Mouse (Mus musculus): ENCODE data around the gene Ptpn21.

Gene Ptpn21

DNA sequence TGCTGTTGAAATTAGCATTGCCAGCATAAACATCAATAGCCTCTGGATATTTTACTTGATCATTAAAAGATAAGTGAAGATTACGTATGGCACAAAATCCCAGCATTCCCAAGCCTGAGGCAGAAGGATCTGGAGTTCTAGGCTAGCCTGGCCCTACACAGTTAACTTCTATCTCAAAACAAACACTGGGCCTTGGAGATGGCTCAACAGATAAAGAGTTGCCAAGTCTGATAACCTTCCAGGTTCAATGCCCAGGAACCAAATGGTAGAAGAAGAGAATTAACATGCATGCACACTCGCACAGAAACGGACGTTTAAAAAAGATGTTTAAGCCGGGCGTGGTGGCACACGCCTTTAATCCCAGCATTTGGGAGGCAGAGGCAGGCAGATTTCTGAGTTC is 13.0 kb downstream of the Ptpn21 start:
- in situ Hi-C loops (cut with MboI, MseI) = loop anchor here (5.0 kb wide), 1 partner anchor 37 kb away; no protein-coding TSS in a partner anchor

DNA sequence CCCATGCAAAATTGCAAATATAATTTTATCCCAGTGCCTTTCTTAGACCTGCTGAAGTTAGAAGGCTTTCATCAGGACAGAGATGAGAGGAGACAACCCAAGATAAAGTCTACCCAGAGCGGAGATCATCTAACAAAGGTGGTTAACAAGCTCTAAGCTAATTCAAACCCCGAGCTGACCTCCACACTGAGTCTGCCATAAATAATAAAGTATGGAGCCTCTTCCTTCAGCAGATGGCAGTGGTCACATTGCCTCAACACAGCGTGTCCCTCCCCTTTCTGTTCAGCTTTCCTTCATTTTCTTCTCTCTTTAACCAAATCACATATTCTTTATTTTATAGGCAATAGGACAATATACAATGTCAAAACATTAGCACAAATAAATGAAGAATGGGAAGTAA is 16.2 kb downstream of the Ptpn21 start:
- in situ Hi-C loops (cut with MboI, MseI) = loop anchor here (5.0 kb wide), 1 partner anchor 34 kb away; no protein-coding TSS in a partner anchor

DNA sequence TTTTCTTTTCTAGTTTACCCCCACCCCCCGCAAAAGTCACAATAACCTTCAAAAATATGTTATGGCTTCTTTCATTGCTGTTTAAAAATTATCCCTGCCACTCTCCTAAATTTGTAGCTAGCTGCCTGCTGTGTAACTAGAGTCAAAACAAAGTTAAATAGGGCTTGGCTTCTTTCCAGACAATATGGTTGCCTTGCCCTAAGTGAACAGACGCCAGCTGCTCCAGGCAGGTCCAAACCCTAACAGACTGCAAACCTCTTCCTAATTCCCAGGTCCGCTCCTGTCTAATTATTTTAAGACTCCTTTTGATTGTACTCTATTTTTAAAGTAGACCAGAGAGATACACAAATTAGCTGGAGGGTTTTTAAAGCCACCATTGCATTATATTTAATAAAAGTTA is 16.6 kb downstream of the Ptpn21 start:
- in situ Hi-C loops (cut with MboI, MseI) = loop anchor here (5.0 kb wide), 1 partner anchor 33 kb away; no protein-coding TSS in a partner anchor

DNA sequence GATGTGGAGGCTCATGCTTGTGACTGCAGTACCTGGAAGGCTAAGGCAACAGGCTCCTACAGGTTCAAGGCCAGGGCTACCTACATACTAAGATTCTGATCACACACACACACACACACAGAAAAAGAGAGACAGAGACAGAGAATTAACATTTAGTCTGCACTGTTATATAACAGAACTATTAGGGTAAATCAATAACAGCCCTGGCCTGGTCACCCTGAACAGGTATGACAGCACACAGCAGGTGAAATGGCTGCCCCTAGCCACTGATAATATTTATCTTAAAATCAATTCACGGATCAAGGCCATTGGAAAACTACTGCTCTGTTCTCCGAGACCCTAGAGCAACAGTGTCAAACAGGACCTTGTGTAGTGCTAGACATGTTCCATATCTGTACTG is 21.1 kb downstream of the Ptpn21 start:
- in situ Hi-C loops (cut with MboI, MseI) = no loop called here

DNA sequence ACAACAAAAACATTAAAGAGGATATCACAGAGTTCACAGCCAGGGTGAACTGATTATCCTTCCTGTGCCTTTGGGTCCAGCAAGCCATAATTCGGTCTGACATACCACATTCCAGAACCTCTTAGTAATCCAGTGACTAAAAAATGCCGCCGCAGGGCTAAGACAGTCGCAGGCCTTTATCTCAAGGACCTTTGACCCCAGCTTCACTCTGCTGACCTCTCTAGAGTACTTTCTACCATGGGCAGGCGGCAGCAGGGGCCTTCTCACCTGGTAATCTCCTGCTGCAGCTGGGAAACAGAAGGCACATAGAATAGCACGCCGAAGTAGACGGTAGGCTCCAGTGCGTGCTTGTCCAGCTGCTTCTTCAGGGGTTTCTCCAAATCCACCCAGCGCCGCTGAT is 22.4 kb downstream of the Ptpn21 start:
- in situ Hi-C loops (cut with MboI, MseI) = no loop called here

DNA sequence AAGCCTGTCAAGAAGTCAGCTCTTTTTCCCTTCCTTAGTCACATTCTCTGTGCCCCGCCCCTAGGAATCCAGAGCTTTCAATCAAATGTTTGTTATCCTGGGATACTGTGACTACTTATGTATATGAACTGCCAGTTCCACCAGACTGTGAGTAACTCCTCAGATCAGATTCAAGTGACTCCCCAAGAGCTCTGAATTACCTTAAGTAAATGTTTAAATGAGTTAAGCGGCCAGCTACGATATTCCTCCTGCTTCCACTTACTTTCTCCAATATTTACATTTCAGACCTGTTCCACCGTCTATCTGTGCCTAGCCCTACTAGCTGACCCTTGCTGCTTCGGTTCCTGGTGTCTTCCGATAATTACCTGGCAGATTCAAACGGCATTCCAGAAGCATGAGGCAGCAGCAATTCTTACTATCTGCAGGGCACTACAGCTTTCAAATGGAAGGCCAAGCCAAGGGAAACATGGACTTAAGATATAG is 23.5 kb downstream of the Ptpn21 start:
- in situ Hi-C loops (cut with MboI, MseI) = no loop called here

DNA sequence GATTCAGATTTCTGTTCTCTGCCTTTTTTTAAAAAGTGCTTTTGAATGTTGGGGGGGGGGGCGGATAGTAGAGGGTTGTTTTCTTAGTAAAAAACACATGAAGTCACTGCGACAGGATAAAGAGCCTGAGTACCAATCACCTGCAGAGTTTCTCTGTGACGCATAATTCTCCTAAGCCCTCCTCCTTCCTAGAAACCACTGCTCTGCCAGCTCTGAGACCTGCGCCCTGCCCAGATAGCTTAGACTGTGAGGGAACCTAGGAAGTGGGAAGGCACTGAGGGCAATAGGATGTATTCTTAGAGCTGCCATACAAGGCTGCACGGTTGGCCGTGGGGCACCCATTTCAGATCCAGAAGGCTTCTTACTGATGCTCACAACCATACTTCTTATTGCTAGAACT is 24.4 kb downstream of the Ptpn21 start:
- in situ Hi-C loops (cut with MboI, MseI) = no loop called here

DNA sequence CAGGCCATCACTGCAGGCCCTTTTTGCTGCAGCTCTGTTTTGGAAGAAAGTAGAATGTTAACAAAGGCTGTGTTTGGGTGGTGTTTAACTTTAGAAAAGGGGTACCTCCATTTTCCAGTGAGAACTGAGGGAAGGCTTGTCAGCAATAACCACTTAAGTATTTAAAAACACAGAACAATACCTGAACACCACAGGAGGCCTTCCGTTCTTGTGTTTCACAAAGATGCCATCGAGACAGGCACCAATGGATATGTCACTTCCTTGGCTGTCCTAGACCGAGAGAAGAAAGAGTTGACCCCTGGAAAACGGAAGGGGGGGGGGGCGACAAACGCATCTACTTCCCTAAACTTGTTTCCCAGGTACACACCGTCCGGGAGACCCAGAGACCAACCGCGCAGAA is 33.2 kb downstream of the Ptpn21 start:
- in situ Hi-C loops (cut with MboI, MseI) = no loop called here

DNA sequence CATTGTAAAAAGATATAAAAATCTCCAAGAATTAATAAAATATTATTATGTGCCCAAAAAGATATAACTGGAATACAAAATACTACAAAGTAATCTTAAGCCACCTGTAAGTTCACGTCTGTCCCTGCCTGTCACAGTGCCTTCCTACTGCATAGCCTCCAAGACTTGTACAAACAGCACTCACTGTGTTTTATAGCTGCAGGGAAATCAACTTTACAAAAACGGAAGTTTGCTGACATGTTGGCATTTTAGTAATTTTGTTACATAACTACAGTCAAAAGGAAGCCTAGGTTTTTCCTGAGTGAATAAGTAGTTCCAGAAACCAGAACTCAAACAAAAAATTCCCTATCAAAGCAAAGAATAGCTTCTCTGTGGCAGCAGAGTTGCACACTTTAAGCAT is 33.7 kb downstream of the Ptpn21 start:
- in situ Hi-C loops (cut with MboI, MseI) = no loop called here

DNA sequence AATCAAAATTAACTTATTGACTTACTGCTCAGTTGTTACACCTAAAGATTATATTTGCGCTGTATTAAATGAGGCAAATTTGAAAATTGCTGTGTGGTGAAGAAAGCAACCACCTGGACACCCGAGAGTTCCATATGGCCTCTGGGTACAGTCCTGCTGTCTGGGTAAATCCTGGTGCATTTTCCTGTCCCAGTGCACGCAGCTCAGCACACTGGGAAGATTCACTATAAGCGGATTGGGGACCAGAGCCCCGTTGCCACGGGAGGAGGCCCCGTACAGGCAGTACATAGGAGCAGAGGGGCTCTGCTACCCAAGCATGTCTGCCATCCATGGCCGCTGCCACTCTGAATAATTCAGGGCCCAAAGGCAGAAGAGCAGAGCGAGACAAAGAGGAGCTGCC is 35.6 kb downstream of the Ptpn21 start:
- in situ Hi-C loops (cut with MboI, MseI) = no loop called here

DNA sequence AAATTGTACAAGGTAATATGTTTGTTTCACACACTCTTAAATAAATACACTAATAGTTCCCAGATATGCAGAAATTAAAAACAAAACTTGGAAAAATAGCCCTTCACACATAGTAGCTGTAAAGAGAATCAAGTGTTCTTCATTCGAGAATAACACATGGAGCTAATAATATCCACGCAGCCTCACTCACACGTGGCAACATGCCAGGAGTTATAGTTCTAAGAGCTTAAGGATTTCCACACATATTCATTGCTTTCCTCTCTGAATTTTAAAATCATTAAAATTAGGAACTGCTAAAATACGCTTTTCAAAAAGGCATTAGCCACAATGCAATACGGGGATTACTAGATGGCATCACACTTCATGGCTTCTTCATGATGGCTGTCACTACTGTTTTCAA is 40.0 kb downstream of the Ptpn21 start:
- in situ Hi-C loops (cut with MboI, MseI) = loop anchor here (25.0 kb wide), 1 partner anchor 985 kb away; no protein-coding TSS in a partner anchor

DNA sequence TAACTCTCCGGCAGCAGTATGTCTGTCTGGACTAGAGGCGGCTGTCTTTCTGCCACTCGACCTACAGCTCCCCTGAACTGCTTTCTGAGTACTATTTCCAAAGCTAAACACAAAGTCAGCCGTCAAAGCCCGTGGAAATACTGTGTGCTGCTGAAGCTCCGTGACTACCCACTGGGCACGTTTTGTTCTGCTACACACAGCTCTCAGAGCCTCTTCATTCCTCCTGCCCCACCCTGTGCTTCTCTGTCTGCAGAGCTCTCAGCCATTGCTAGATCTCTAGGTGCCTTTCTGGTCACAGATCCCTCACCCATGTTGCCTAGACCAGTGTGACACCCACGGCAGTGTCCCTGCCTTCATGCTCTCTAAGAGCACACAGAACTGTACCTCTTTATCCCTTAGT is 47.0 kb downstream of the Ptpn21 start:
- in situ Hi-C loops (cut with MboI, MseI) = loop anchor here (25.0 kb wide), 1 partner anchor 978 kb away; no protein-coding TSS in a partner anchor

DNA sequence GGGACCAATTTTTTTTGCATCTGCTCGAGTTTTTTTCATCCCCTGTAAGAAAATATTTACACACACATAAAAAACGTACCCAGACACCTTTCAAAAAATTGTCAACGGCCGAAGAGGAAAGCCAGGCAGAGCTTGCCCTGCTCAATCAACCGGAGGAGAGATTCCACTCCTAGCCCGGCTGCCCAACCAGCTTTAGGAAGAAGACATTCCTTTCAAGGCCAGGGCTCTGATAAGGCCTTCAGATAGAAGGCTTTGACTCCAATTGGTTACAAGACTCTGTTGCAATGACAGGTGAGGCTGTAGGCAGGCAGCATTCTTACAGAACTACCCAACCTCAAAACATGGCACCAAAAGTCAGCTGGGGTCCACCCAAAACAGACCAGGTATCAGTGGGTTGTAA is 53.6 kb downstream of the Ptpn21 start:
- in situ Hi-C loops (cut with MboI, MseI) = loop anchor here (25.0 kb wide), 1 partner anchor 971 kb away; no protein-coding TSS in a partner anchor

DNA sequence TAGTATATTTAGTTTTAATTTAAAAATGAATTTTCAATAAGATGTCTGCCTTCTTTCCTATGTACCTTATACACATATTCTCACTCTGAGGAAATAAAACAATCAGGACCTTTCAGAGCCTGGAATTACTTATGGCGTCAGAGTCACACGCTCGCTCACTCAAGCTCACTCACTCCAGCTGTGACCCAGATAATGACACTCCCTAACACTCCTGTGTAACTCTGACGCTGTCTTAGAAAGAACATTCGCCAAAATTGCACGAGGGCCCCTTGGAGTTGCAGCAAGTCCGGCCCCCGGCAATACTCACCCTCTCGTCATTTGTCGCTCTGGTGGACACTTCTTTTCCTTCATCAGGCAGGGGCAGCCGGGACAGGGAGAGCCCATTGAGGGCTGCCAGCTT is 54.0 kb downstream of the Ptpn21 start:
- in situ Hi-C loops (cut with MboI, MseI) = loop anchor here (25.0 kb wide), 1 partner anchor 971 kb away; no protein-coding TSS in a partner anchor

DNA sequence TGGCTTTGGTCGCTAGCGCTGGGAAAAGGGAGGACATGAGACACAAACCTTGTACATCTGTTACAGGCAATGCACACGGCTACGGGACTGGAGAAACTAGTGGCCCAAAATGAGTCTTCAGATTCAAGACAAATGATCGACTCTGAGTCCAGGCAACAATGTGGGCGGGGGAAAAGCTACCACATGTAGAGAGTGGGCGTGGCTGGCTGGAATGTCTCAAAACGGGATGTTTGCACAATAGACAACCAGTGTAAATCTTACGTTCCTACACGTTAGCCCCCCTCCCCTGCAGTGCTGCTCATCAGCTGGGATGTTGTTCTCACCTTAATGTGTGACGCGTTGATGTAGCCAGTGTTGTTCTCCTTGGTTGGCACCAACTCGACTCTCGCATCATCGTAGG is 55.0 kb downstream of the Ptpn21 start:
- in situ Hi-C loops (cut with MboI, MseI) = loop anchor here (25.0 kb wide), 1 partner anchor 970 kb away; no protein-coding TSS in a partner anchor

DNA sequence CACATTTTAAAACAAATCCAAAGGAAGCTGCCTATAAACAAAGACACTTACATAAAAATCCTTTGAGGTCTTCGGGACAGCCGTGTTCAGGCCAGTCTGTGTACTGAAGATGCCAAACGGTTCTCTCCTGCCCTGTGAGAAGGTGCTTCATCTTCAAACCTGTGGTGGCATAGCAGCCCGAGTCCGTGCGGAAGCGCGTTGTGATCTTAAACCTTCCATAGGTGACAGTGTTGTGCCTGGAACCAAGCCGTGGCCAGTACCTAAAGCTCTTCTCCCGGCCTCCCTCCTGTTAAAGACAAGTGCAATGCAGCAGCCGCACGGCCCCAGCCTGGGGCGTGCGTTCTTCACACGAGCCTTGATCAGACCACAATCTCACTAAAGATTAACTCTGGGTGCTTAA is 57.3 kb downstream of the Ptpn21 start:
- in situ Hi-C loops (cut with MboI, MseI) = loop anchor here (10.0 to 25.0 kb wide), 2 partner anchors 968 to 1005 kb away; no protein-coding TSS in a partner anchor

DNA sequence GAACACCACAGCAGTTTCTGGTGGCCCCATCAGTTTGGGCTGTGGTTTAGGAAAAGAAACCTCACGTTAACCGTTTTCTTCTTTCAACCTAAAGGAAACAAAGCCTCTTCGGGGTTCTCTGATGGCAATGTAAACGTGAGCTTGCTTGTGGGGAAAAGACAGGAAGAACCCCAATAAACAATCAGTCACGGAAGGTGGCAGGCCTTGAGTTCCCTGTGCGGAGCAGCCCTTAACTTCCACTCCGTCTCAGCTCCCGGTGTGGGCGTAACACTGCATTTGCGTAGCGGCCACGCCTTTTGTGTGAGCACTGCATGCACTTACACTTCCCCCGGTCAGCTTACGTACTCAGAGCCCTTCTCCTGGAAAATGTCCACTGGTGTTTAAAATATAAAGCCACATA is 59.9 kb downstream of the Ptpn21 start:
- in situ Hi-C loops (cut with MboI, MseI) = loop anchor here (10.0 to 25.0 kb wide), 2 partner anchors 965 to 1007 kb away; no protein-coding TSS in a partner anchor

DNA sequence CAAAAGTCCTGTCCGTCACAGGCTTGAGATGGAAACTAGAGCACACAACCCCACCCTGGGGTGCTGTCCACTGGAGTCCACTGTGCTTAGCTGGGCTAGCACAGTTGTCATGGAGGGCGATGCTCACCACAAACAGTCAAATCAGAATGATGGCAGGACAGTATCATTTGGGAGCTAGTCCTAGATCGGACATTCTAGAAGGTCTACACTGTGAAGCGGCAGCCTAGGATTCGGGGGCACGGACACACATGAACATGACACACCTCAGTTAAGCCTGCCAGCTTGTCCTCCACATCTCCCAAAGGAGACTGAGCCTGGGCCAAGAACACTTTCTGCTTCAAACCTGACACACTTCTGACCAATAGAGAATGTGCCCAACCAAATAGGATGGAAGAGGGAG is 60.3 kb downstream of the Ptpn21 start:
- in situ Hi-C loops (cut with MboI, MseI) = loop anchor here (10.0 to 25.0 kb wide), 2 partner anchors 965 to 1008 kb away; no protein-coding TSS in a partner anchor

DNA sequence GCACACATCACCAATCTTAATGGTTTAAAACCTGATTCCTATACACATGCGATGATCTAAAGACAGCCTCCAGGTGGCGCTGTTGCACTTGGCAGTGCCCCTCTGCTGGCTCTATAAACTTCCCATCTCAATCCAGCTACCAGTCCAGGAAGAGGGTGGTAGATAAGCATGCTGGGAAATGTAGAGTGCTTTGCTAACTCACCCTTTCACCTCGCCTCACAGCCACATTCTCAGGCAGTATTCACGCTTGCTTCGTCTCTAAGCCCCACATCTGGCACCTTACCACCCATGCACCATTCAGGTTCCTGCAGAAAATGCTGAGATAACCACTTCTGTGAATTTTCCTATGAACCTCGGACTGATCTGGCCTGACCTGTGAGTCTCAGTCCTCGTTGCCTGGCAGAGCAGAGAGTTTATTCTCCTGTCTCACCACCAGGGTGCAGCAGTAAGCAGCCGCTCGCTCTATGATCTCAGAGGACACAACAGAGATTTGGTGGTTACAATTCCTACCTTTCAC is 62.5 kb downstream of the Ptpn21 start:
- in situ Hi-C loops (cut with MboI, MseI) = loop anchor here (10.0 to 25.0 kb wide), 2 partner anchors 962 to 1010 kb away; no protein-coding TSS in a partner anchor

DNA sequence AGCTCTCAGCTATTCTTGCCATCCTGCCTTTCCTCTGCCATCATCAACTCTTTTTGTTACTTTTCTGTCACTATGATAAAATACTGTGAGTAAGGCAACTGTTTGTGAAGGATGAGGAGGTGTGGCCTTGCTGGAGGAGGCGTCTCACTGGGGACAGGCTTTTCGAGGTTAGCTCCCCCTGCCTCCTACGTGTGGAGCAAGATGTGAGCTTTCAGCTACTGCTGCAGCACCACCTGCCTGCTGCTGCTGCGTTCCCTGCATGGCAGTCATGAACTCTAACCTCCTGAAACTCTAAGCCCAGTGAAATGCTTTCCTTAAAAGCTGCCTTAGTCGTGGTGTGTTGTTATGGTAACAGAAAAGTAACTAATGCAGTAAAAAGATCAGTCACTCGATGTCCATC is 63.3 kb downstream of the Ptpn21 start:
- in situ Hi-C loops (cut with MboI, MseI) = loop anchor here (10.0 kb wide), 1 partner anchor 1011 kb away; no protein-coding TSS in a partner anchor

DNA sequence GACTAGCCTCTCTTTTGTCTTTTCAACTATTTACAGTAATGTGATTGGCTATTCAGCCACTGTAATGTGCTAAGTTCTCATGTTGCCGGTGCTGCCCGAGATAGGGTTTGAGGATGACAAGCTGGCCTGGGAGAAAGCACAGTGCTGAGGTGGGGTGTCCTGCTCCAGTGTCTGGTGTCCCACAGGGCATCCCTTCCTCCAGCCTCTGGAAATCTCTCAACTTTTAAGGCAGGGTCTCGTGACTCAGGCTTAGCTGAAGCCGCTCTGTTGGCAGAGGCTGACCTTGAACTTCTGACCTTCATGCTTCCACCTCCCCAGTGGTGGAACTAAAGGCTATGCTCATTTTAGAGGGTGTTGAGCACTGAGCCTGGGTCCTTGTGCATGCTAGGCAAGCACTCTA is 66.8 kb downstream of the Ptpn21 start:
- in situ Hi-C loops (cut with MboI, MseI) = loop anchor here (10.0 kb wide), 1 partner anchor 1014 kb away; no protein-coding TSS in a partner anchor

DNA sequence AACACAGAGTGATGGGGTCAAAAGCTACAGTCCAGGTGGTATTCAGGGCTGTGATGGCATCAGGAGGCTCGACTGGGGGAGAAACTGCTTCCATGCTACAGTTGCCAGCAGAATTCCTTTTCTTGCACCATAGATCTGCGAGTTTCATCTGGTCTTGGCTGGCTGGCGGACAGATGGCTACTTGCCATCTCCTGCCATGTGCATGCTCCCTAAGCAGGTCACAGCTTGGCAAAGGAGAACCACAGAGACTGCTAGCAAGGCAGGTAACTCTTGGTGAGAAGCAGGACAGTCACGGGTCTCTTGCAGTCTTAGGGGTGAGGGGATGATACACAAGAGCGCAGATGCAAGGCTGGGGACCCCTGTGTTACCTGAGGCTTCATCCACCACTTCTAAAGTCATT is 67.3 kb downstream of the Ptpn21 start:
- in situ Hi-C loops (cut with MboI, MseI) = loop anchor here (10.0 kb wide), 1 partner anchor 1015 kb away; no protein-coding TSS in a partner anchor

DNA sequence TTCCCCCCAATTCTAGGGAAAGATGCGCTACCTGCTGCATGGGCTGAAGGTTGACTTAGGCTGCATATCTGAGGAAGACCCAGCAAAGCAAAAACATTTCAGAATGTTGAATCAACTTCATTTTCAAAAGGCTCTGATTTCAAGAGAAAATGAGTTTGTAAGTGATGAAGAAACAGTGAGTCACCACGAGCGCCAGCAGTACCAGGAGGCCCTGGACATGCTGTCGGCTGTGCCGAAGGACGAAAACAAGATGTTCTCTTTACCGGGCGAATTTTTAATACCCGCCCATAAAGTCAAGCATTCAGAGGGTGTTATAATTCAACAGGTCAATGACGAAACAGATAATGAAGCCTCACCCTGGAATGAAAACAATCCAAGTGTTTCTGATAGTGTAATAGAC is 68.1 kb downstream of the Ptpn21 start:
- in situ Hi-C loops (cut with MboI, MseI) = no loop called here

All from regulatory T cell (primary cell).